Mouse (Mus musculus): ENCODE data around the gene Nrarp. TPM values are rescaled to one million over a fixed set of nuclear protein-coding genes. Genes with fewer than 3 reads are reported as not detected.

The Nrarp gene
- total RNA-seq, 2 experiments from 2014 or later = 21.3 to 21.9 TPM

DNA sequence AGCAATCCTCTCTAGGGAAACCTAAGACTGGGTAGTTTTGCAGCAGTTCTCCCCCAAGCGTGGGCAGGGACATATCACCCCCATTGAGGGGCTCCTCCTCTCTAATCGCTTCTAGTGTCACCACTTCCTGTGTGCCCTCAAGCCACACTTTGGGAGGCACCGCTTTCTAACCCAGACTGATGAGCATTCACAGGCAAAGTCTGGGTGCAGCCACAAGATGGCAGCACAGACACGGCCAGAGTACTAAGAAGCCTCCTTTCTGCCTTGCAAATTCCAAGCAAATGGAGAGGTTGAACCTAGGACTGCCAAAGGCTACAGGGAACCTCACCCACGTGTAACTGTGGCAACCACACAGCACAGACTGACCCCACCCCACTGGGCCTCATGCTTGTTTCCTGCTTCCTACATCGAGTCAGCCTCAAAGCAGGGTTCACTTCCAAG is 12.8 kb downstream of the Nrarp start:
- H3K27ac ChIP-seq = peak overlapping the region; percentile 39; the same call in 1 of the 2 replicates
- H3K4me3 ChIP-seq = no peak overlapping the region
- peak; percentile 76 to 82 for DNase-seq (ENCODE audit: low spot score in 2 of 2)
- peak; percentile 91 for TF ChIP-seq CTCF (conservative IDR thresholded peaks at IDR 0.05)

DNA sequence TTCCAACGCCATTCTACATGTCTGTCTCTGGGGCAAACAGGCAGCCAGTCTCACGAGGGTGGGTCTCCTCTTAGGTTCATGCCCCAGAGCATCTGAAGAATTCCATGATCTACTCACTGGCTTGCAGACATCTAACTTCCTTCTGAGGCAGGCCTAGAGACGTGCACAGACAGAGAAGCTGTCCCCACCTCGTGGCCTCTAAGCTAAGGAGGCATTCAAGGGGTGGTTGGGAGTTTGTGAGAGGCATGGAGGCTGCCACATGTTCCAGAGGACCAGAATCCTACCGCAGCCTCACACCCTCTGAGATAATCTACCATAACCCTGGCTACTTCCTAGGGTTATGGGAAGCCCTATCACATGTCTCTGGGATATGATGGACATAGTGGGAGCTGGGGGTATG is 13.4 kb downstream of the Nrarp start:
- no peak for TF ChIP-seq CTCF (conservative IDR thresholded peaks at IDR 0.05)

DNA sequence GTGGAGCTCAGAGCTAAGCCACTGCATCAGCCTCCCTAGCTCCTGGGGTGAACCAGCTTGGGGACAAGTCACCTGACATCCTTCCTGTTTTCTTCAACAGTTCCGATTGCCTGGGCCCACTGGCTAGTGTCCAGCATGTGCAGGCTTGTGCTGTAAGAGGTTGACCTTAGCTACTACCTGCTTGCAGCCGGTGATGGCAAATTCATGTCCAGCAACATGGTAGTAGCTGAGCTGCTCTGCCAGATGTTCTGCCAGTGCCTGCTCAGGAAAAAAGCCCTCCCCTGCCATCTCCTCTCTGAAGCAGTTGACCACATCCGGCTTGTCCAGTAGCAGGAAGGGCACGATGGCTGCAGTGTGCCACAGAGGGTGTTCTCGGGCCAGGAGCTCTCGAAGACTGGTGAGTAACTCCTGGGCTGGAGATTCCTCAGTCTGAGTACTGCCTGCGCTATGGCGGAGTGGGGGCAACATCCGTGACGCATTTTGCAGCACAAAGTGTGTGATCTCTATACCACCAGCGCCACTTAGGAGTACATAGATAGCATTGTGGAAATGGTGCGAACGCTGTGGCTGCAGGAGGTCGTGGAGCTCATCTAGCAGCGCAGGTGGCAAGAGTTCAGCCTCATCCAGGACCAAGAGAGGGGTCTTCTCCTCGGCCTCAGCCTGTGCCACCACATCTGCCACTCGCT is 14.1 kb downstream of the Nrarp start:
- DNase-seq (ENCODE audit: low spot score in 2 of 2) = no peak
- no peak for TF ChIP-seq CTCF (conservative IDR thresholded peaks at IDR 0.05)
- 0 out of 2 replicates have a peak overlapping the region, but pooled peaks have one; percentile 39 for H3K27ac ChIP-seq
- no peak overlapping the region for H3K4me3 ChIP-seq

More for the DNA sequence above, 13.4 kb downstream of the Nrarp start:
- no peak for DNase-seq (ENCODE audit: low spot score in 2 of 2)
- peak overlapping the region; percentile 39; the same call in 1 of the 2 replicates for H3K27ac ChIP-seq
- no peak overlapping the region for H3K4me3 ChIP-seq

DNA sequence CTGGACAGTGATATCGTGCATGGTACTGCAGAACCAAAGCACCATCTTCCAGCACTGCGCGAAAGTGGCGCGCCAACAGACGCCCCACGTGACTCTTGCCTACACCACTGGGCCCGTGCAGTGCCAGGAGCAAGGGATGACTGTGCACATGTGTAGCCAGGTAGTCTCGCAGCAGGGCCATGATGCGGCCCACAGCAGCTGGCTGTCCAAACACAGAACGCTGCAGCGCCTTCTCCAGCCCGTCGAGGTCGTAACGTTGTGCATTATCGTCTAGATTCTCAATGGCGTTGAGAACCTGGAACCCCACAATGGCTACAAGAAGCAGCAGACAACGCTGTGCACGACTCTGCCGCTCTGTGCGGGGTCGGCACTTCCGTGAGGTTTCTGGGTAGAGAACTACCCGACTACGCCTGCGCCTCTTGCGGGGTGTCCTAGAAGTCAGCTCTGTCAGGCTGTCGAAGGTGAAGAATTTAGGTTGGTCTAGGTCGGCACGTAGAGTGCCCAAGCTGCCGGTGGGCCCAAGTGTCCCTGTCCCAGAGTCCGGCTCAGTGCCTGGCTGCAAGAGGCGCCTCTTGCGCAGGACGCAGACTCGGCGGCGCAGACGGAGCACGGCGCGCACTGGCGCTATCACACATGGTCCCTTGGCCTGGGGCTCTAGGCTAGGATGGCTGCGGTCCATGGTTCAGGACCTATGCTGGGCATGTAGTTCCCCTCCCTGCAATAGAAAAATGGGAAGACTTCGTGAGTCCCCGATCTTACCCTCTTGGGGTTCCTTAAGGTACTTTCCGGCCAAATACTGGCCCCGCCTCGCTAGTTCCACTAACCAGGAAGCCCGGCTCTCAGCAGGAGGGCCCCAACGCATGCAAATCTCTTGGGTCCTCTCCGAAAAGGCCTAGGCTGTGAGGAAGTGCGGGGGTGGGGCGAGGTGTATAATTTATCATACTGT is 14.9 kb downstream of the Nrarp start:
- no peak for DNase-seq (ENCODE audit: low spot score in 2 of 2)
- Histone ChIP-seq H3K27ac (peak overlapping the region; percentile 80; the same call in 1 of the 2 replicates), H3K4me3 (peak overlapping the region; percentile 35)
- TF ChIP-seq CTCF (conservative IDR thresholded peaks at IDR 0.05) = no peak

DNA sequence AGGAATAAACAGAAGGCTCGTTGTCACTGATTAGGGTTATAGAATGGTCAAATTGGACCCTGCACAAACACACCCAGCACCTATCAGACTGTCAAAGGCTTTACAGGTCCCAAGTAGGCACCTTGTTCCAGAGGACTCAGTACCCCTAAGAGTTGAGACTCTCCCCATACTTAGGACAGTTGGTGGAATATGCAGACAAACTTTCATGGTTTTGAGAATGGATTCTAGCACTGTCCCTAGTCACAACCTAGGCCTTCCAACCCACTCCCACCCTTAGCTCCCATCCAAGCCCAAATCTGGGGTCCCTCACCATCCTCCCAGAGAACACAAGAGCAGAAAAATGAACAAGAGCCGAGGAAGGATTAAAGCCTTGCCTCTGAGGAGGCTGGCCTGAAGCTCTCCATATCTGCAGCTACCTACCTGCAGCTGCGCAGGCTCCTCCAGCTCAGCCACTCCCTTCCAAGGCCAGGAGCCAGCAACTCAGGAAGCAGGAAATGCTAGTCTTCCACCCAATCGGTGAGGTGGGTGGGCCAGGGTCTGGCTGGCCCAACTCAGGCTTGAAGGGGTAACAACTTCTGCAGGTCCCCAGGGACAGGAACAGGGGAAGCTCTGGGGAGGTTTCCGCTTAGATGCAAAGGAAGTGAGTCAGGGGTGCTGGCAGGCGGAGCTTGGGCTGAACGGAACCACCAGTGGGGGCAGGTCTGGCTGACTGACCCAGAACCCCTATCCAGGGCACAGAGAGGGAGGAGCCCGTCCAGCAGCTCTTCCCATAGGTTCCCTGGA is 15.8 kb downstream of the Nrarp start, which contains the start of gene Tor4a:
Gene Tor4a (minus strand): TSS at position 715 of the 783 bp plus-strand sequence.
- TF ChIP-seq CTCF (conservative IDR thresholded peaks at IDR 0.05) = peak; percentile 32; the same call in 1 of the 2 replicates
- peak within 1 kb of the TSS; percentile 35 for H3K4me3 ChIP-seq
- peak within 1 kb of the TSS; percentile 80 for H3K27ac ChIP-seq
- no peak for DNase-seq (ENCODE audit: low spot score in 2 of 2)

DNA sequence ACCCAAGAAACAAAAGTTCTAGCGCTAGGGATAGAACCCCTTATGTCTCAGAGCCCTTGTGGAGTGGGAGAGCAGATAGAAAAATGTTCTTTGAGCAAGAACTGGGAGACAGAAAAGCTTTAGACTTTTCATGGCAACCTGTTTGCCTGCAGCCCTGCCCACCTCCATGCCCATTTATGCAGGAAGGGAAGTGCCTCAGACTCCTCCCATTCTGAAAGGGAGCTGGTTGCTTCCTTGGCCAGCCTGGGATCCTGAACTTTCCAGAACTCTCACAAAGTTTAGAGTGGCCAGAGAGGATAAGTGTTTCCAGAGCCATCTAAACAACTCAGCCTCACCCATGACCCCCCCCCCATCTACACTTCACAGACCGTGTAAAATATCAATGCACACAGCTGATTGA is 16.6 kb downstream of the Nrarp start:
- no peak for DNase-seq (ENCODE audit: low spot score in 2 of 2)
- Histone ChIP-seq H3K27ac (peak overlapping the region; percentile 80), H3K4me3 (no peak overlapping the region)
- no peak for TF ChIP-seq CTCF (conservative IDR thresholded peaks at IDR 0.05)

DNA sequence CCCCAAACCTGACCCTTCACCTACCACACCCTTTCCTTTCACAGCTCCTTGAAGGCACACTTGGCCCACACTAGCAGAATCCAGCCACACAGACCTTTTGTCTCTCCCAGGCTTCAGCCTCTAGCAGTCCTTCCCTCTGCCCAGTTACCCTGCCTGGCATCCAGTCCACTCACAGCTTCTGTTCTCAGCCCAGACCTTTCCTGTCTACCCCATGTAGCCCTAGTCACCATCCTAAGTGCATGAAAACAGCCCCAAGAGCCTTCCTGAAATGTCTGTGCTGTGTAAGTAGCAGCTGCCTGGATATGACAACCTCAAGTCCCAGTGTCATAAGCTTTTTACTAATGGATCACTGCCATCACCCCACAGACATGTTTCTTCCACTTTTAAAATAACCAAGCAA is 17.4 kb downstream of the Nrarp start:
- no peak for DNase-seq (ENCODE audit: low spot score in 2 of 2)
- no peak for TF ChIP-seq CTCF (conservative IDR thresholded peaks at IDR 0.05)
- Histone ChIP-seq H3K27ac (peak overlapping the region; percentile 39; the same call in 1 of the 2 replicates), H3K4me3 (no peak overlapping the region)

DNA sequence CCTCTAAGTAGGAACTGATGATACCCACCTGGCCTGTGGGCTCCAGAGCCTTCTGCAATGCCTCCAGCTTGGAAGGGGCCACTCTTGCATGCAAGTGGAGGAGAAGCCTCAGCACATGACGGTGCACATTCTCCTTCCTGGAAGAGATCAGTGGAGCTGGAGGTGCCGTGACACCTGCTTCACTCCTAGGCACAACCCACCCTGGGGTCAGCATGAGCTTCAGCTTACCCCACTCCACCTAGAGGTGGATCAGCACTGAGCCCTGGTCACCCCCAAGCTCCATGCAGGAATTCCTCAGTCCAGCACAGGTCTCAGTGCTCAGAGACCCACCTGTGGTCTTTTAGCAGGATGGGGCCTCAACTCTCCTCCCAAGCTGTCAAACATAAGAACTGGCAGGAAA is 20.1 kb downstream of the Nrarp start:
- no peak for DNase-seq (ENCODE audit: low spot score in 2 of 2)
- TF ChIP-seq CTCF (conservative IDR thresholded peaks at IDR 0.05) = no peak
- Histone ChIP-seq H3K27ac (no peak overlapping the region), H3K4me3 (no peak overlapping the region)

DNA sequence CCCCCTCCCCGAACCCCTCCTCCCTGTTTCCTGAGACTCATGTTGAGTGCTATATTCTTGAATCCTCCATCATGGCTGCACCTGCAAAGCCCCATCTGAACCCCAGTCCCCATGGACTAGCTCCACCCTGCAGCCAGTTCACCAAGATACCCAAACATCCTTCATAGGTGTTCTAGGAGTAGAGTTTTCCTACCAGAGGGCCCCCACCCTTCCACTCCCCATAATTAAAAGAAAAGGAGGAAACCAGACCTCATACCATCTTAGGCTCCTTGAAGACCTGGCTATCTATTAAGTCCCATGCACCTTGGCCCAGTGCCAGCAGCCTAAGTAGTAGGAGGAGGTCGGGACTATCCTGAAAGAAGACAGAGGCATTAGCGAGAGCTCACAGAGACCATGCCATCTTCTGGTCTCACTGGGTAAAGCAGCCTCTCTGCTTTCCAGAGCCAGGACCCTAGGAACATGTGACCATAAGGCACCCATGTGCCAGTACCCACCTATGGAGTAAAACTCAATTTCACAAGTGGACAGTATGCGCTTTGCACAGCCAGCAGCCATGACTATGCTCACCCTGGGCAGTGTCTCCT is 23.2 kb downstream of the Nrarp start:
- no peak for DNase-seq (ENCODE audit: low spot score in 2 of 2)
- TF ChIP-seq CTCF (conservative IDR thresholded peaks at IDR 0.05) = peak; percentile 57

DNA sequence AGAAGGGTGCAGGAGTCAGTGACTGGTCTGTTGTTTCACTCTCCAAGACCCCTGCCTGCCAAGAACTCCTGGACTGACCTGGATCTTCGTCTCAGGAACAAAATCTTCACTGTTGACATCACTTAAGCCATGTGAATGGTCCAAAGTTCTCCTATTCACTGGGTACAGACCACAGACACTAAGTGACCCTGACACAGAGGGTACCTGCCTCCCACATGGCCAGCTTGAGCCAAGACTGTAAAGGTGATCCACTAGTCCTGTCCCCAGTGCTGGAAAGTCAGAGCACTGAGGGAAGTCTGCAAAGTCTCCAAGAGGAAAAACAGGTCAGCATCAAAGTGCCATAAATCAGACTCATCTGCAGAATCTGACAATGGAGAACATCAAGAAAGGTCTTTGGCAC is 27.0 kb downstream of the Nrarp start:
- H3K27ac ChIP-seq = no peak overlapping the region
- no peak for TF ChIP-seq CTCF (conservative IDR thresholded peaks at IDR 0.05)
- no peak overlapping the region for H3K4me3 ChIP-seq
- no peak for DNase-seq (ENCODE audit: low spot score in 2 of 2)

More for the DNA sequence above, 23.2 kb downstream of the Nrarp start:
- H3K27ac ChIP-seq = no peak overlapping the region
- no peak overlapping the region for H3K4me3 ChIP-seq

DNA sequence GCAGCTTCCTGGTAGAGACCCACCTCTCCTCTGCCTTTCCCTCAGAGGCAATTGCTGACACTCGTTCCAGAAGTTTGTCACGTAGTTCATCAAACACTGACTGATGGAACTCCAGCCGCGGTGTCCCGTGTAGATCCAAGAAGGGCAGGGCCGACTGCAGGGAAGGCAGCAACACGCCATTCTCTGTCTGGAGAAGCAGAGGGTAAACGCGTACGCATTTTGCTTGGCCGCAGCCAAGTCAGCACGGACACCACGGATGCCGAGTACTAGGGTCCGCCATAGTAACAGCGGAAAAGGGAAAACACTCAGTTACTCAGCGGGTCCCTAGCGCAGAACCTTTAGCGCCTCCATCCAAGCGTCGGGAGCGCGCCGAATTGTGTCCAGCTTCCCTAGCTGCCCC is 30.1 kb downstream of the Nrarp start:
- Histone ChIP-seq H3K27ac (peak overlapping the region; percentile 98), H3K4me3 (peak overlapping the region; percentile 91)
- TF ChIP-seq CTCF (conservative IDR thresholded peaks at IDR 0.05) = no peak
- no peak for DNase-seq (ENCODE audit: low spot score in 2 of 2)

DNA sequence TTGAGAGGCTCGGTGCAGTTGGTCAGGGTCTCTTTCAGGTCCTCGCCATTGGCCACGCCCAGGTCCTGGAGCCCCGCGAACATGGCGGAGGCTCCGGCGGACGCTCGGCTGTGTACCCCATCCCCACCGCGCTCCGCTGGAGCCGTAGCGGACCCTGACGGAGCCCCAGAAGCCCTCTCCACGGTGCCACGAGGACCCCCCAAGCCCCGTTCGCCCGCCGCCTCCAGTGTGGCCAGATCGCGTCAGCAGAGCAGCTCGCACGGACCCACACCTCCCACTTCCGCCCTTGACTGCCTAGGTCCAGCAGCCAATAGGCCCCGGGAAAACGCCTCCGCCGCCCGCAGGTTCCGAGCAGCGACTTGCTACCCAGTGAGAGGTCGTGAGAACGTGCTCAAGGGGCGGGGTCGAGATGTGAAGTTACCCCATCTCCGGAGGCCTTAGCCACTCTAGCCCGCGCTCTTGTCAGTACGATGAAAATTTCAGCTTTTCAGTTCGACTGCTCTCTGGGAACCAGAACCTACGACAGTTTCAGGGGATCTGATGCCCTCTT is 30.6 kb downstream of the Nrarp start, which contains the start of gene Nelfb:
Gene Nelfb (minus strand): TSS at position 369 of the 550 bp plus-strand sequence.
- TF ChIP-seq CTCF (conservative IDR thresholded peaks at IDR 0.05) = no peak
- peak within 1 kb of the TSS; percentile 98 for H3K27ac ChIP-seq
- DNase-seq (ENCODE audit: low spot score in 2 of 2) = peak; percentile 83 to 84
- peak within 1 kb of the TSS; percentile 91 for H3K4me3 ChIP-seq
